22 mouse cellular contexts compared by ENCODE assay signal in genomic region chr2:60173595-60173994, GRCm38 (mm10). TPM values are rescaled to one million over a fixed set of nuclear protein-coding genes. Genes with fewer than 3 reads are reported as not detected.
DNase-seq lines count a peak whose midpoint lies in the region; TF ChIP-seq lines count a peak whose summit lies in the region.
"Had no signal": no experiment of that assay in that cellular context is flagged by ENCODE, and none has a peak within 500 bp of the region (broad histone marks: within the 10 kb centered on the region; RNA-seq: fewer than 3 reads in every experiment).

No protein-coding gene starts in this region.

- H3K4me1 ChIP-seq in embryonic fibroblast, embryonic 13.5 days (ENCODE audit: control insufficient read depth, insufficient read depth, low read length) = no peaks in the 10 kb centered on the region
- H3K4me1 ChIP-seq: midbrain, embryonic 13.5 days had no signal

- H3K27ac ChIP-seq in embryonic fibroblast, embryonic 13.5 days (ENCODE audit: insufficient read depth, low read length) = peak overlapping the region; percentile 56; the same call in 1 of the 2 replicates
- H3K27ac ChIP-seq: forebrain, embryonic 12.5 days; hindbrain, embryonic 14.5 days; limb, embryonic 13.5 days; midbrain, embryonic 13.5 days had no signal

- DNase-seq in heart, adult 9 months (ENCODE audit: low spot score in 2 of 2) = peak; percentile 21 to 26
- no peak for DNase-seq in heart, postnatal 10 days
- DNase-seq in Muller cell, postnatal 12 days (ENCODE audit: inconsistent ontology term) = peak; percentile 65
- peak; percentile 21 for DNase-seq in skeletal muscle tissue, adult 2 months (ENCODE audit: low read depth, low spot score)
- no peak for DNase-seq in MN1 (ENCODE audit: low spot score)
- no peak for DNase-seq in cerebellum, adult 11-12 months
- DNase-seq: adrenal gland, postnatal 10 days; cerebellum, adult 8-10 months; gastrocnemius, postnatal 36 days; heart, postnatal 4 days; kidney, adult 8-10 months; kidney, postnatal 14 days; lung, embryonic 14.5 days; right cerebral cortex, postnatal 14 days; spleen, adult 18-20 months had no signal

- intact Hi-C loops in heart, postnatal 10 days (cut with DNase I) = no loop called here

- no peak for TF ChIP-seq POLR2A in embryonic fibroblast, embryonic 13.5 days (IDR thresholded peaks at IDR 0.05; ENCODE audit: low read depth, low read length)

- no peak for TF ChIP-seq CTCF in embryonic fibroblast, embryonic 13.5 days (IDR thresholded peaks at IDR 0.05; ENCODE audit: borderline replicate concordance, insufficient read depth, low read length)

- no peak overlapping the region for H3K4me3 ChIP-seq in embryonic fibroblast, embryonic 13.5 days (ENCODE audit: insufficient read depth, low read length)
- H3K4me3 ChIP-seq: forebrain, embryonic 12.5 days; limb, embryonic 13.5 days; liver, embryonic 12.5 days; megakaryocyte, embryonic 14.5 days; midbrain, embryonic 13.5 days had no signal

RNA-seq across cellular contexts. Expression of gene Baz2b, which starts 36.0 kb away (rescaled TPM):
- 10 to 100 TPM; 55.6 to 60.3 TPM for total RNA-seq in heart, postnatal 10 days (2021)
- 31.9 and 33.2 TPM in 2 replicates for polyA plus RNA-seq in embryonic fibroblast, embryonic 13.5 days (2011; ENCODE audit: insufficient read length, low read depth, missing spikeins)

RNA-seq across cellular contexts. Expression of gene March7, which starts 36.1 kb away (rescaled TPM):
- 10 to 100 TPM; 47.4 to 52.6 TPM for total RNA-seq in heart, postnatal 10 days (2021)
- polyA plus RNA-seq in embryonic fibroblast, embryonic 13.5 days (2011; ENCODE audit: insufficient read length, low read depth, missing spikeins) = 94.4 and 124 TPM in 2 replicates

Comparison
In these comparisons a context has a peak if more than half of its experiments do, and no peak if none do; other contexts are left out.
1. DNase-seq: peak in heart, adult 9 months (2 of 2), Muller cell, postnatal 12 days (single experiment) and skeletal muscle tissue, adult 2 months (single experiment); none in heart, postnatal 10 days (0 of 2), MN1 (single experiment) and cerebellum, adult 11-12 months (single experiment).